Mouse (Mus musculus): Measurements from ENCODE around the gene Srsf4.

- TF ChIP-seq CTCF (IDR thresholded peaks at IDR 0.05), result no peak
- TF ChIP-seq POLR2A (IDR thresholded peaks at IDR 0.05; ENCODE audit: insufficient read depth, low read depth, low read length), result no peak
These were observed 17.3 kb downstream of the Srsf4 start for GRCm38 (mm10) chr4:131890692-131891091.
